In the genomic region with DNA sequence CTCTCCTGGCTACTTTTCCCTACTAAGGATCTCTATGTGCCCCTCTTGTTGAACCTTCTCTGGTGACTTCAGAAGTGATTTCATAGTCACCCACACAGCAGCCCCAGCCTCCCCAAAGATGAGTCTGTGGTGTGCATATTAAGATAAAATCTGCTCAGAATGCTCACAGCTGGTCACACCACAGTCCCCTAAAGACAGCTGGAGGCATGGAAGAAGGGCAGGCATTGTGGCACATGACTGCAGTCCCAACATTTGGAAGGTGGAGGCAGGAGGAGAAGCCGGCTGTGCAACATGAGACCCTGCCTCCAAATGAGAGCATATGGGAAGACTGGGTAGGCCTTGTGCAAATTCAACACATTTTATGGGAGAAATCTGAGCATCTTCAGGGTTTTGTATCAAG, we compare ENCODE assay signal across 15 mouse cellular contexts.
"Had no signal": no experiment of that assay in that cellular context is flagged by ENCODE, and none has a peak within 500 bp of the region (broad histone marks: within the 10 kb centered on the region; RNA-seq: fewer than 3 reads in every experiment).

No protein-coding gene starts in this region.

- DNase-seq: lung, adult 18-20 months; lung, postnatal 4 days; midbrain, embryonic 14.5 days; retina, postnatal 1 day; right cerebral cortex, adult 18-20 months; right cerebral cortex, postnatal 25 days; right cerebral cortex, postnatal 4 days; spleen, adult 18-20 months; thymus, adult 18-20 months; thymus, postnatal 14 days; thymus, postnatal 36 days had no signal

- H3K9me3 ChIP-seq: midbrain, embryonic 10.5 days; midbrain, embryonic 12.5 days; neural tube, embryonic 12.5 days had no signal

- H3K9ac ChIP-seq: midbrain, embryonic 12.5 days; neural tube, embryonic 12.5 days had no signal

- H3K36me3 ChIP-seq: midbrain, embryonic 10.5 days; midbrain, embryonic 12.5 days; neural tube, embryonic 12.5 days had no signal

- H3K4me3 ChIP-seq: neural tube, embryonic 12.5 days had no signal

- H3K27me3 ChIP-seq: neural tube, embryonic 12.5 days had no signal

- H3K27ac ChIP-seq: midbrain, embryonic 12.5 days; neural tube, embryonic 12.5 days had no signal

- ATAC-seq: midbrain, embryonic 16.5 days had no signal
